Mouse (Mus musculus) CH12.LX (cell line): Measurements from ENCODE around the gene Rem1.

Experiments used
- EP300 ChIP-seq: IDR thresholded peaks from 2 replicates; pipeline ENCODE4 v1.6.1; 2011; ENCODE audit warnings: low read length, improper control_type of control experiment
- MXI1 ChIP-seq: IDR thresholded peaks from 2 replicates; pipeline ENCODE4 v1.6.1; 2011; ENCODE audit warnings: mild to moderate bottlenecking, low read depth, low read length, improper control_type of control experiment
- POLR2A ChIP-seq: IDR thresholded peaks from 2 replicates; pipeline ENCODE4 v1.6.1; 2011; ENCODE audit warnings: low read depth, mild to moderate bottlenecking, improper control_type of control experiment, low read length

- TF ChIP-seq EP300 (no peak), POLR2A (no peak), MXI1 (no peak)
Observed at GRCm38 (mm10) chr2:152652901-152653620, 26.3 kb downstream of the Rem1 start.
